Mouse (Mus musculus) kidney, postnatal 0 days (tissue): ENCODE data around the gene Gpx3. TPM values are rescaled to one million over a fixed set of nuclear protein-coding genes. Genes with fewer than 3 reads are reported as not detected.

ENCODE experiments used
- ATAC-seq: fragments of 200-750 bp; cut with Nextera tagmentation; replicated peaks from 2 replicates; pipeline ENCODE4 v1.8.0; 2017; ENCODE audit warnings: low read depth, moderate number of reproducible peaks, moderate TSS enrichment, moderate library complexity; ENCODE audit not compliant: low FRiP score
- DNase-seq: peaks from one replicate; pipeline ENCODE4 v3.0.0-alpha.2; 2016; ENCODE audit warnings: low spot score
- H3K27ac ChIP-seq: fragments of 300-500 bp; sonication (generic); 2 replicates; pipeline ENCODE4 v1.5.1; 2014; ENCODE audit warnings: mild to moderate bottlenecking
- H3K27me3 ChIP-seq: fragments of 300-500 bp; sonication (generic); 2 replicates; pipeline ENCODE4 v1.6.1; 2014; ENCODE audit warnings: low read length, mixed read lengths; ENCODE audit not compliant: insufficient read depth
- H3K36me3 ChIP-seq: fragments of 300-500 bp; sonication (generic); 2 replicates; pipeline ENCODE4 v1.6.1; 2014; ENCODE audit warnings: low read length, mixed read lengths; ENCODE audit not compliant: insufficient read depth
- H3K4me1 ChIP-seq: fragments of 300-500 bp; sonication (generic); replicated peaks from 2 replicates; pipeline ENCODE4 v1.6.1; 2014; ENCODE audit warnings: antibody characterized with exemption, low read length, mixed read lengths; ENCODE audit not compliant: insufficient read depth
- H3K4me2 ChIP-seq: fragments of 300-500 bp; sonication (generic); 2 replicates; pipeline ENCODE4 v1.6.1; 2014; ENCODE audit warnings: mild to moderate bottlenecking, low read length, moderate library complexity, mixed read lengths
- H3K4me3 ChIP-seq: fragments of 300-500 bp; sonication (generic); replicated peaks from 2 replicates; pipeline ENCODE4 v1.5.1; 2014; ENCODE audit warnings: low read depth, low read length
- H3K9ac ChIP-seq: fragments of 300-500 bp; sonication (generic); 2 replicates; pipeline ENCODE4 v1.6.1; 2014; ENCODE audit warnings: low read depth, low read length
- H3K9me3 ChIP-seq: fragments of 300-500 bp; sonication (generic); replicated peaks from 2 replicates; pipeline ENCODE4 v1.6.1; 2016; ENCODE audit warnings: low read length, inconsistent platforms, mixed read lengths
- CTCF ChIP-seq: IDR thresholded peaks from 2 replicates; pipeline ENCODE4 v1.5.1; 2016; ENCODE audit warnings: antibody characterized with exemption, low read depth, mild to moderate bottlenecking, moderate library complexity
- WGBS: fragments of 180-500 bp; shearing (Covaris S2); extraction: QIAGEN DNeasy Blood & Tissue Kit; methylation state at CpG from one replicate; pipeline ENCODE4 v1.1.7; 2014; 5-methylcytosine and 5-hydroxymethylcytosine counted together
- polyA plus RNA-seq: library from polyadenylated mRNA; unstranded; fragments of >200 nt; fragmentation: Nextera tagmentation; extraction: Ambion mirVana; gene quantifications from 2 replicates; pipeline ENCODE4 v1.2.1, GENCODE M21; 2015

Gene Gpx3
- polyA plus RNA-seq, 1 experiment from 2014 or later = 1,362 TPM

- H3K36me3 ChIP-seq = no peaks in the 10 kb centered on the region
- H3K27ac ChIP-seq = no peak overlapping the region
- H3K4me2 ChIP-seq = 0 out of 2 replicates have a peak overlapping the region, but pooled peaks have one; percentile 5
- peak; percentile 85 for DNase-seq
- 39% methylated on average over 10 of the region's 10 CpGs for WGBS
- no peaks in the 10 kb centered on the region for H3K9me3 ChIP-seq
- H3K9ac ChIP-seq = no peak overlapping the region
- TF ChIP-seq CTCF = peak; percentile 86
- no peak overlapping the region for H3K4me3 ChIP-seq
- no peak for ATAC-seq
- H3K4me1 ChIP-seq = 0 out of 2 replicates have a peak, but pooled peaks cover 14% of the 10 kb centered on the region
- H3K27me3 ChIP-seq = no peaks in the 10 kb centered on the region
These were observed 39.4 kb upstream of the Gpx3 start for GRCm38 (mm10) chr11:54862621-54863520.

GRCm38 (mm10) chr11:54865330-54866085 lies 36.7 kb upstream of the Gpx3 start:
- 65% methylated on average over 6 of the region's 6 CpGs for WGBS
- Histone ChIP-seq H3K9ac (peak overlapping the region; percentile 96), H3K4me1 (0 out of 2 replicates have a peak, but pooled peaks cover 14% of the 10 kb centered on the region)

DNA sequence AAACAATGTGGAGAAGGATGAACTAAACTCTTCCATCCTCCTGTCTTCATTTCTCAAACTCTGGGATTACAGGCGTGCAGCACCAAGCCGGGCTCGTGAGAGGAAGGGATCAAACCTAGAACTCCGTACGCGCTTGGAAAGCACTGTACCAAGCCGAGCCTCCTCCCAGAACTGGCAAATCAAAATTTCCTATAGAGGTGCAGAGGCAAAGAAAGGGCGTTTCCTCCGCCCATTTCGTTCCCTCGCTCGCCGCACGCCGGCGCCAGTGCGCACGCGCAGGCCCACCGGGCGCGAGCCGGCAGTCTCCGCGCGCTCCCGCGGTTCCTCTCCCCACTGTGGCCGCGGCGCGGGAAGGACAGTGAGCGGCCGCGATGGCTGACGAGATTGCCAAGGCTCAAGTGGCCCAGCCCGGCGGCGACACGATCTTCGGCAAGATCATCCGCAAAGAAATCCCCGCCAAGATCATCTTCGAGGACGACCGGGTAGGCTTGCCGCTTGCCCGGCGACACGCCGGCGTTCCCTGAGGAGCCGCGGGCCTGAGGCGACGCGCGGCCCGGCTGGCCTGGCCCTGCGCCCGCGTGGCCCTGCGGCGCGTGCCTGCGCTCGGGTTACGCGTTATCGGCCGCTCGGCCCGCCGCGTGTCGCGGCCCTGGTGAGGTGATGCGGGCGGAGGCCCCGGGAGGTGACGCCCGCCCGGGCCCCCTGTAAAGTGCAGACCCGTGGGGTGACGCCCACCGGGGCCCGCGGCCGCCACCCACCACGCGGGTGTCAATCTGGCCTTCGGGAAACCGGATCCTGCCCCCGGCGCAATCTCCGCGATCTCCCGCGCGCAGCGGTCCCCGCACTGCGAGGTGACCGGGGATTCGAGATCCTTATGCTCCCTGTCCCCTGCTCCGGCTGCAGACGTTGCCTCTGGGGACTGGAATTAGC lies 35.9 kb upstream of the Gpx3 start, which contains the start of gene Hint1:
TSS of gene Hint1 (plus strand) at position 265 of the 930 bp plus-strand sequence.
- Histone ChIP-seq H3K4me1 (0 out of 2 replicates have a peak, but pooled peaks cover 14% of the 10 kb centered on the region), H3K36me3 (peaks cover 16% of the 10 kb centered on the region), H3K27me3 (no peaks in the 10 kb centered on the region), H3K9me3 (no peaks in the 10 kb centered on the region), H3K9ac (peak within 1 kb of the TSS; percentile 96), H3K27ac (peak within 1 kb of the TSS; percentile 95), H3K4me2 (peak within 1 kb of the TSS; percentile 60), H3K4me3 (peak within 1 kb of the TSS; percentile 95)
- peak; percentile 95 for DNase-seq
- peak; percentile 80 for ATAC-seq
- under 1% methylated on average over 97 of the region's 107 CpGs for WGBS
- TF ChIP-seq CTCF = peak; percentile 43; the same call in 1 of the 2 replicates

More at GRCm38 (mm10) chr11:54865330-54866085, 36.7 kb upstream of the Gpx3 start:
- Histone ChIP-seq H3K9me3 (no peaks in the 10 kb centered on the region), H3K4me3 (peak overlapping the region; percentile 95), H3K36me3 (peaks cover 7% of the 10 kb centered on the region), H3K27ac (peak overlapping the region; percentile 95), H3K4me2 (peak overlapping the region; percentile 60), H3K27me3 (no peaks in the 10 kb centered on the region)
- ATAC-seq = no peak
- DNase-seq = no peak
- no peak for TF ChIP-seq CTCF

- Histone ChIP-seq H3K27ac (peak overlapping the region; percentile 95), H3K27me3 (no peaks in the 10 kb centered on the region), H3K36me3 (peaks cover 21% of the 10 kb centered on the region), H3K4me1 (0 out of 2 replicates have a peak, but pooled peaks cover 14% of the 10 kb centered on the region), H3K4me2 (peak overlapping the region; percentile 60), H3K9me3 (no peaks in the 10 kb centered on the region), H3K9ac (peak overlapping the region; percentile 96), H3K4me3 (peak overlapping the region; percentile 95)
- under 1% methylated on average over 5 of the region's 5 CpGs for WGBS
- DNase-seq = no peak
- peak; percentile 50 for ATAC-seq
- no peak for TF ChIP-seq CTCF
These were observed 35.2 kb upstream of the Gpx3 start for GRCm38 (mm10) chr11:54867049-54867385.

GRCm38 (mm10) chr11:54867903-54868434 lies 34.3 kb upstream of the Gpx3 start:
- WGBS = 66% methylated on average over 3 of the region's 3 CpGs
- DNase-seq (no peak), ATAC-seq (no peak)
- H3K9me3 ChIP-seq = no peaks in the 10 kb centered on the region
- 0 out of 2 replicates have a peak, but pooled peaks cover 14% of the 10 kb centered on the region for H3K4me1 ChIP-seq
- no peak for TF ChIP-seq CTCF
- no peak overlapping the region for H3K27ac ChIP-seq
- H3K9ac ChIP-seq = no peak overlapping the region
- H3K4me2 ChIP-seq = peak overlapping the region; percentile 60
- H3K36me3 ChIP-seq = peaks cover 23% of the 10 kb centered on the region
- H3K4me3 ChIP-seq = no peak overlapping the region
- no peaks in the 10 kb centered on the region for H3K27me3 ChIP-seq
